Mouse (Mus musculus): ENCODE measurements around the gene Kat5. TPM values are rescaled to one million over a fixed set of nuclear protein-coding genes. Genes with fewer than 3 reads are reported as not detected.

The Kat5 gene
- polyA plus RNA-seq, 1 experiment from 2014 or later, result 83.1 TPM

DNA sequence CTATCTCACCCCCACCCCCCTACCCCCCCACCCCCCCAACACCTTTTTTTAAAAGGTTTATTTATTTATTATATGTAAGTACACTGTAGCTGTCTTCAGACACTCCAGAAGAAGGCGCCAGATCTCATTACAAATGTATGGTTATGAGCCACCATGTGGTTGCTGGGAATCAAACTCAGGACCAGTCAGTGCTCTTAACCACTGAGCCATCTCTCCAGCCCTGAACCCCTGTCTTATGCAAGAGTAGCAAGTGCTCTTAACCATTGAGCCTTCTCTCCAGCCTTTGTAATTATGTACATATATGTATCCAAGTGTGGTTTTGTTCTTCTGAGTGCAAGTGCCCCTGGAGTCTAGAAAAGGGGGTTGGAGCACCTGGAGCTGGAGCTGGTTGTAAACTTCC is 1.9 kb upstream of the Kat5 start:
- WGBS, result 95% methylated on average over 1 of the region's 1 CpGs
- peaks cover 13% of the 10 kb centered on the region for H3K36me3 ChIP-seq (ENCODE audit: control insufficient read depth, insufficient read depth, low read length)

DNA sequence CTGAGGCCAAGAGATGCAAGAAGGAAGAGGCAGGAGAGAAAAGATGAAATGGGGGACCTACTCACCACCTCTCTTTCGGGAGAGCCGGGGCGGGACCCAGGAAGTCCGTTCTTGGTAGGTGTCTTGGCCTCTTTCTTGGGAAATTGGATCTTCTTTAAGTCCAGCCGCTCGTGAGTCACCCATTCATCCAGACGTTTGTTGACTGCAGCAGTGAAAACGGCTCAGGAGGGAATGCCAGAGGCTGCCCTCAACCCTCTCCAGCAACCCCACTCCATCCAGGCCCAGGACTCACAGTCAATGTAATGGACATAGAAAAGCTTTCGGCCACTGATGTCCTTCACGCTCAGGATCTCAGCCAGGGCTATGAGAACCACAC is 878 bp downstream of the Kat5 start:
- peak overlapping the region; percentile 99 for H3K27ac ChIP-seq (ENCODE audit: low read length)
- WGBS, result 58% methylated on average over 10 of the region's 10 CpGs
- H3K4me1 ChIP-seq (ENCODE audit: control insufficient read depth, insufficient read depth, low read length), result peaks cover 22% of the 10 kb centered on the region
- no peak for ATAC-seq
- H3K36me3 ChIP-seq (ENCODE audit: control insufficient read depth, insufficient read depth, low read length), result peaks cover 32% of the 10 kb centered on the region
- peak overlapping the region; percentile 69 for H3K4me3 ChIP-seq (ENCODE audit: low read depth, low read length)
- no peaks in the 10 kb centered on the region for H3K9me3 ChIP-seq (replicated peaks; ENCODE audit: control insufficient read depth, low read length, poor library complexity, severe bottlenecking)
- H3K4me2 ChIP-seq (ENCODE audit: low read length), result peak overlapping the region; percentile 61
- H3K27me3 ChIP-seq (ENCODE audit: control insufficient read depth, insufficient read depth, low read depth, low read length), result no peaks in the 10 kb centered on the region
- H3K9ac ChIP-seq (ENCODE audit: low read depth, low read length), result peak overlapping the region; percentile 87

More for the DNA sequence above, 1.9 kb upstream of the Kat5 start:
- Histone ChIP-seq H3K9ac (ENCODE audit: low read depth, low read length) (no peak overlapping the region), H3K27me3 (ENCODE audit: control insufficient read depth, insufficient read depth, low read depth, low read length) (no peaks in the 10 kb centered on the region), H3K9me3 (replicated peaks; ENCODE audit: control insufficient read depth, low read length, poor library complexity, severe bottlenecking) (no peaks in the 10 kb centered on the region), H3K4me2 (ENCODE audit: low read length) (no peak overlapping the region), H3K4me3 (ENCODE audit: low read depth, low read length) (no peak overlapping the region), H3K4me1 (ENCODE audit: control insufficient read depth, insufficient read depth, low read length) (peaks cover 22% of the 10 kb centered on the region), H3K27ac (ENCODE audit: low read length) (no peak overlapping the region)
- no peak for ATAC-seq

DNA sequence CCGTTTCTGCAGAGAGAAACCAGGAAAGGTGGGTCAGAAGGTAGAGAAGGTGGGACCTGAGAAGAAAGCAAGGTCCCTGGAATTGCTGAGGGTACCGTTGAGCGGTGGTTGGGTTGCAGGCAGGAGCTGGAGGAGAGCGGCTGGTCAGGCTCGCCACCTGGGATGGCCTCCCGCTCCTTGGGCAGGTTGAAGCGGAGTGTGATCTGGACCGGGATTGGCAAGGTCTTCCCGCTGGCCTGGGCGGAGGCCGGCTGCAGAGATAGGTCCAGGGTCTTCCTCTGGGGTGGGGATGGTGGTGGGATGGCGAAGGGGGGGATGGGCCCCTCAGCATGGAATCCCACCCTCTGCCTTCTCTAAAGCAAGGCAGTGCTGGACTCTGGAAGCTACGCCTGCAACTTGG is 1.3 kb downstream of the Kat5 start:
- 97% methylated on average over 13 of the region's 13 CpGs for WGBS
- H3K9ac ChIP-seq (ENCODE audit: low read depth, low read length), result peak overlapping the region; percentile 87; the same call in 1 of the 2 replicates
- H3K9me3 ChIP-seq (replicated peaks; ENCODE audit: control insufficient read depth, low read length, poor library complexity, severe bottlenecking), result no peaks in the 10 kb centered on the region
- no peak; the same call in 1 of the 2 replicates for ATAC-seq
- H3K4me3 ChIP-seq (ENCODE audit: low read depth, low read length), result peak overlapping the region; percentile 69
- no peaks in the 10 kb centered on the region for H3K27me3 ChIP-seq (ENCODE audit: control insufficient read depth, insufficient read depth, low read depth, low read length)
- peak overlapping the region; percentile 99; the same call in 1 of the 2 replicates for H3K27ac ChIP-seq (ENCODE audit: low read length)
- H3K36me3 ChIP-seq (ENCODE audit: control insufficient read depth, insufficient read depth, low read length), result peaks cover 35% of the 10 kb centered on the region
- H3K4me2 ChIP-seq (ENCODE audit: low read length), result peak overlapping the region; percentile 61
- peaks cover 22% of the 10 kb centered on the region for H3K4me1 ChIP-seq (ENCODE audit: control insufficient read depth, insufficient read depth, low read length)

DNA sequence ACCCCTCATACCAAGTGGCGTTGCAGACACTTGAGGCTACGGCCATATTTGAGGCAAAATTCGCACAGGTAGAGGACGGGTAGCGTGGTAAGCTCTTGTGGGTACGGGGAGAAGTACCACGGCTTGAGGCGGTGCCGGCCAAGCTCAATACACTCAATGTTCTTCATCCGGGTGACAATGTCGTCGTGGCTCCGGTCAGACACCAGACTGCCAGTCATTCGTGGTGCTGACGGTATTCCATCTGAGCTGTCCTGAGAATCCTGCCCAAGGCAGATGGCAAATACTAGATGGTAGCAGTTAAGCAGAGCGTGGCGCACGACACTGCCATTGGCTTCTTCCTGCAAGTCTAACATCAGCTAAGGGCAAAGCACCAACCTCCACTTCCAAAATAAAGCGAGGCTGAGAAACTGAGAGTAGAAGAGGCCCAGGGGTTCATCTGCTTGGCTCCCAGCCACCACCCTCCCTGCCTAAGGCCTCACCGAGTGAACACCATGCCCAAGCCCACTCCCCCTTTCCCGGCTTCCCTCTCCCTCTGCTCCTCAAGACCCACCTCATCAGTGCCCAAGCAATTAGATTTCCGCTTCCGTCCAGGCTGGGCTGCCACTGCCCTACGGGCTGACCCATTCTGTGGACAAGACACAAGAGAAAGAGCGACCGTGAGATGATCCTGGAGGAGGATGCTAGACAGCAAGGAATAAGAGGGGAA is 2.2 kb downstream of the Kat5 start:
- 0 out of 2 replicates have a peak overlapping the region, but pooled peaks have one; percentile 30 for H3K9ac ChIP-seq (ENCODE audit: low read depth, low read length)
- no peaks in the 10 kb centered on the region for H3K27me3 ChIP-seq (ENCODE audit: control insufficient read depth, insufficient read depth, low read depth, low read length)
- H3K4me3 ChIP-seq (ENCODE audit: low read depth, low read length), result no peak overlapping the region
- H3K4me2 ChIP-seq (ENCODE audit: low read length), result peak overlapping the region; percentile 61; the same call in 1 of the 2 replicates
- no peak overlapping the region for H3K27ac ChIP-seq (ENCODE audit: low read length)
- H3K36me3 ChIP-seq (ENCODE audit: control insufficient read depth, insufficient read depth, low read length), result peaks cover 44% of the 10 kb centered on the region
- peaks cover 28% of the 10 kb centered on the region for H3K4me1 ChIP-seq (ENCODE audit: control insufficient read depth, insufficient read depth, low read length)
- H3K9me3 ChIP-seq (replicated peaks; ENCODE audit: control insufficient read depth, low read length, poor library complexity, severe bottlenecking), result no peaks in the 10 kb centered on the region
- no peak for ATAC-seq
- 93% methylated on average over 26 of the region's 26 CpGs for whole genome bisulfite sequencing

DNA sequence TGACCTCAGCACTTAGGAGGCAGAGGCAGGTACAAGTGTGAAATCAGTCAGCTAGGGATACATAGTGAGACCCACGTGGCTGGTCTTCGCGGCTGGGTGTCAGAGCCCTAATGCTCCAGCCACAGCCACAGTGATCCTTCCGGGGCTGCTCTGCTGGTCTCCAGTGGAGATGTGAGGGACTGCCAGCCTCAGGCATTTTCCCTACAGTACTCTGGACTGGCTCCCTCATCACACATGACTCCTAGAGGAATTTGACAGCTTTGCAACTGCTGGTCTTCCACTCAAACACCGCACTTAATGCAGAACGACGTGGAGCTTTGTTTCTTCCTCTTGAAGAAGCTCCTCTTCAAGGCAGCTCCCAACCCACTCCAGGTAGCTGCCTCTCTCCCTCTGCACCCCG is 3.8 kb downstream of the Kat5 start:
- no peak for ATAC-seq
- Histone ChIP-seq H3K4me3 (ENCODE audit: low read depth, low read length) (no peak overlapping the region), H3K36me3 (ENCODE audit: control insufficient read depth, insufficient read depth, low read length) (peaks cover 44% of the 10 kb centered on the region), H3K9ac (ENCODE audit: low read depth, low read length) (no peak overlapping the region), H3K4me2 (ENCODE audit: low read length) (no peak overlapping the region), H3K4me1 (ENCODE audit: control insufficient read depth, insufficient read depth, low read length) (peaks cover 39% of the 10 kb centered on the region), H3K9me3 (replicated peaks; ENCODE audit: control insufficient read depth, low read length, poor library complexity, severe bottlenecking) (no peaks in the 10 kb centered on the region), H3K27me3 (ENCODE audit: control insufficient read depth, insufficient read depth, low read depth, low read length) (no peaks in the 10 kb centered on the region), H3K27ac (ENCODE audit: low read length) (no peak overlapping the region)
- 83% methylated on average over 8 of the region's 8 CpGs for WGBS

DNA sequence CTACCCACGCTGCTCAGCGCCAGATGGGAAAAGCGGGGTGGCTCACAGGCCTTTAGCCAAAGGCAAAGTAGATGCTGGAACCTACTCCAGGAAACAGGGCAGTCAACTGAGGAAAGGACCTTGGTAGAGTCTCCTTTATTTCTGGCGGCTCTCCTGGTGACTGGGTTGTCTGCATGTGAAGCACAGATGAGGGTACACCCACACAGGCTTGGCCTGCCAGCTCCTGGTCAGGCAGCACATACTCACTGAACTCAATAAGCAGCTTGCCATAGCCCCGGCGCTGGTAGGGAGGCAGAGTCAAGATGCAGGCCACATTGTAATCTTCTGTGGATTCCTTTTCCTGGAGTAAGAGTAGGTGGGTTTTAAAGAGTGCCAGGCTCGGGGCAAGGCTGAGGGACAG is 4.9 kb downstream of the Kat5 start:
- H3K27me3 ChIP-seq (ENCODE audit: control insufficient read depth, insufficient read depth, low read depth, low read length), result no peaks in the 10 kb centered on the region
- peaks cover 31% of the 10 kb centered on the region for H3K4me1 ChIP-seq (ENCODE audit: control insufficient read depth, insufficient read depth, low read length)
- H3K9me3 ChIP-seq (replicated peaks; ENCODE audit: control insufficient read depth, low read length, poor library complexity, severe bottlenecking), result no peaks in the 10 kb centered on the region
- no peak overlapping the region for H3K27ac ChIP-seq (ENCODE audit: low read length)
- H3K36me3 ChIP-seq (ENCODE audit: control insufficient read depth, insufficient read depth, low read length), result peaks cover 44% of the 10 kb centered on the region
- 97% methylated on average over 7 of the region's 7 CpGs for WGBS
- no peak for ATAC-seq
- no peak overlapping the region for H3K4me2 ChIP-seq (ENCODE audit: low read length)
- H3K9ac ChIP-seq (ENCODE audit: low read depth, low read length), result no peak overlapping the region
- H3K4me3 ChIP-seq (ENCODE audit: low read depth, low read length), result no peak overlapping the region

DNA sequence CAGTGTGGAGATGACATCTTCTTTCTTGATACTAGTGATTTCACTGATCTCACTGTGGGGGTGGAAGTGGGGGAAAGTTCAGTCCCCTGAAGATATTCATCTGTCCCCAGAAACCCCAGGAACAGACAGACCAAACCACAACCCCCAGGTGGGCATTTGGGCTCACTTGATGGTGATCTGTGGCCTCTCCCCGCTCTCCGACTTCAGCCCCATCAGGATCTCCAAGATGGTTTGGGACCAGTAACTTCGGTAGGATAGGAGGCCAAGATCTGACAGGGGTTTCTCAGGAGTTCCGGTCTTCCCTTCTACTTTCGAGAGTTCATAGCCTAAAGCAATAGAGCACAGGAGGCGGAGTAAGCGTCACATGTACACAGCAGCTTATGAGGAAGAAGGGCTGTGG is 6.4 kb downstream of the Kat5 start:
- H3K36me3 ChIP-seq (ENCODE audit: control insufficient read depth, insufficient read depth, low read length), result peaks cover 43% of the 10 kb centered on the region
- peaks cover 25% of the 10 kb centered on the region for H3K4me1 ChIP-seq (ENCODE audit: control insufficient read depth, insufficient read depth, low read length)
- H3K27me3 ChIP-seq (ENCODE audit: control insufficient read depth, insufficient read depth, low read depth, low read length), result no peaks in the 10 kb centered on the region
- H3K27ac ChIP-seq (ENCODE audit: low read length), result no peak overlapping the region
- no peak overlapping the region for H3K4me3 ChIP-seq (ENCODE audit: low read depth, low read length)
- H3K4me2 ChIP-seq (ENCODE audit: low read length), result no peak overlapping the region
- no peak for ATAC-seq
- 92% methylated on average over 7 of the region's 7 CpGs for WGBS
- no peak overlapping the region for H3K9ac ChIP-seq (ENCODE audit: low read depth, low read length)
- H3K9me3 ChIP-seq (replicated peaks; ENCODE audit: control insufficient read depth, low read length, poor library complexity, severe bottlenecking), result no peaks in the 10 kb centered on the region

DNA sequence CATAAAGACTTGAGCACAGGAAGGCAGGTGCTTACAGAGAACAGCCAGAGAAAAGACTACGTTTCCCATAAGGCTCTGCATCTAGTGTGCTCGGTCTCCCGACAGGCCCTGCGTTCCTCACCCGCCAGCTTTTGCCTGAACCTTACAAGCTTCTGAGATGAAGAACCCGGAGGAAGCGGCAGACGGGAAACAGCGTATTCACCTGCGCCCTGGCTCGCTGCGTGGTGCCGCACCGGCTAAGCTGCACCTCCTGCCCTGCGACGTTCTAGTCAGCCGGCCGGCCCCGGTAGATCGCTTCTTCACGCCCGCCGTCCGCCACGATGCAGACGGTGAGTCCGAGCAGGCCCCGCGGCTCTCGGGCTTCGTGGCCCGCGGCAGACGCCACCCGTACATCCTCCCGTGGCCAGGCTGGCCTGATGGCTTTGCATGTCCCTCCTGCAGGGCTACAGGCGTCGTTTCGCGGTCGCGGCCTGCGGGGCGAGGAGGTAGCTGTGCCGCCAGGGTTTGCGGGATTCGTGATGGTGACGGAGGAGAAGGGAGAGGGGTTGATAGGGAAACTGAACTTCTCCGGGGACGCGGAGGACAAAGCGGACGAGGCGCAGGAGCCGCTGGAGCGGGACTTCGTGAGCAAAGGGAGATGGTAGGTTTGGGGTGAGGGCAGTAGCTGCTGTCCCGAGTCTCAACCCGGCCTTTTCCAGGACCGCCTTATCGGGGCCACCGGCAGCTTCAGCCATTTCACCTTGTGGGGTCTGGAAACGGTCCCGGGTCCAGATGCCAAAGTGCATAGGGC is 8.1 kb downstream of the Kat5 start, which contains the start of gene Rnaseh2c:
Rnaseh2c (plus strand) TSS at position 122 of the 790 bp plus-strand sequence.
- ATAC-seq, result peak; percentile 93
- WGBS, result under 1% methylated on average over 63 of the region's 64 CpGs
- Histone ChIP-seq H3K27ac (ENCODE audit: low read length) (peak within 1 kb of the TSS; percentile 86), H3K36me3 (ENCODE audit: control insufficient read depth, insufficient read depth, low read length) (peaks cover 31% of the 10 kb centered on the region), H3K4me2 (ENCODE audit: low read length) (peak within 1 kb of the TSS; percentile 92), H3K4me1 (ENCODE audit: control insufficient read depth, insufficient read depth, low read length) (peaks cover 18% of the 10 kb centered on the region), H3K9me3 (replicated peaks; ENCODE audit: control insufficient read depth, low read length, poor library complexity, severe bottlenecking) (no peaks in the 10 kb centered on the region), H3K9ac (ENCODE audit: low read depth, low read length) (peak within 1 kb of the TSS; percentile 95), H3K4me3 (ENCODE audit: low read depth, low read length) (peak within 1 kb of the TSS; percentile 83), H3K27me3 (ENCODE audit: control insufficient read depth, insufficient read depth, low read depth, low read length) (no peaks in the 10 kb centered on the region)

DNA sequence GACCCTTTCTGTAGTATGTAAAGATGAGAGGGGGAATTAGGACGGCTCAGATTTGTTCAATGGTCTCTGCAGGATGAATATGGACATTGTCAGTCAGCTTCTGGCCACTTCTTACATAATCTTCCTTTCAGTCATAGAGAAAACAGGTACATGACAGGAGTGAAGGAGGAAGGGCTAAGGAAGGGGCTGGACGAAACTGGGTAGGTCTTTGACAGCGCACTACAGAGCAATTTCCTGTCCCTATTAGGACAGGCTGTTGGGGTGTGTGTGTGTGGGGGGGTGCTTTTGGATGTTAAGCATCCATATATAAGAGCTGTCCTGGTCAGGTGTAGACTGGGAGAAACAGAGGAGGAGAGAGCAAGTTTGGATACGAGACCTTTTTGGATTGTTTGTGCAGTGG is 10.8 kb downstream of the Kat5 start:
- Histone ChIP-seq H3K4me3 (ENCODE audit: low read depth, low read length) (no peak overlapping the region), H3K36me3 (ENCODE audit: control insufficient read depth, insufficient read depth, low read length) (peaks cover 13% of the 10 kb centered on the region), H3K27me3 (ENCODE audit: control insufficient read depth, insufficient read depth, low read depth, low read length) (no peaks in the 10 kb centered on the region), H3K27ac (ENCODE audit: low read length) (no peak overlapping the region), H3K9me3 (replicated peaks; ENCODE audit: control insufficient read depth, low read length, poor library complexity, severe bottlenecking) (no peaks in the 10 kb centered on the region), H3K4me1 (ENCODE audit: control insufficient read depth, insufficient read depth, low read length) (peaks cover 18% of the 10 kb centered on the region), H3K9ac (ENCODE audit: low read depth, low read length) (no peak overlapping the region), H3K4me2 (ENCODE audit: low read length) (no peak overlapping the region)
- ATAC-seq, result no peak
- 88% methylated on average over 4 of the region's 4 CpGs for WGBS

Measured in midbrain, embryonic 16.5 days (tissue).